Mouse (Mus musculus): ENCODE results near the gene Hmx1. TPM values are rescaled to one million over a fixed set of nuclear protein-coding genes. Genes with fewer than 3 reads are reported as not detected.

Gene Hmx1
- polyA plus RNA-seq (2014; fragmentation: Illumina TruSeq; extraction: RNeasy Lipid Tissue Mini Kit (QIAGEN cat#74804); ENCODE audit: low read depth, low replicate concordance): not detected

DNA sequence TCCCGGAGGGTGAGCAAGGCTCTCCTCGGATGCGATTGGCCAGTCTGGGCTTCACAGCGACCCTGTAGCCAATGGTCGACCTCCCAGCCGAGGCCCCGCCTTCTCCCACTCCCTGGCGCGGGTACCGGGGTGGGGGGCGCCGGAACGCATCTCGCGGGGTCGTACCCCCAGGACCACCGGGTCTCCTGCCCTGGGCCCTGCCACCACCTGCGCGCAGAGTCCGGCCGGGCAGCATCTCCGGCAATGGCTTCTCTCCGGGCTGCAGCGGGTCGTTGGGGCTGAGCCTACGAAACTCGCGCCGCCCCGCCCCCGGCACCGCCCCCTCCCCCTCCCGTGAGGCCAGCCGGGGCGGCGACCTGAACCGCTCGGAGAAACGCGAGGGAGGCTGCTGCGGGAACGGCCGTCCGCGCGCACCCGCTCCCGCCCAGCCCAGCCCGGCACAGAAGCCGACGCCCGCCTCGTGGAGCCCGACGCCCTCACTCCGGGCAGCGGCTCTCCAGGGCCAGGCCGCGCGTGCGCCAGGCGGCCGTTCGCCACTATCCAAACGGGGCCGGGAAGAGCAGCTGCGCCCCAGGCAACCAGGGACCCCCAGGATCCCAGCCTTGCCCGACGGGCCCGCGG, at the start of gene Hmx1:
Hmx1 (plus strand) TSS at position 618 of the 621 bp plus-strand sequence.

Other genes with a start within 250 kb of the Hmx1 start
- not detected for gene Adra2c, start 110.8 kb upstream of the Hmx1 start, polyA plus RNA-seq (2014; fragmentation: Illumina TruSeq; extraction: RNeasy Lipid Tissue Mini Kit (QIAGEN cat#74804); ENCODE audit: low read depth, low replicate concordance)
- not detected for gene Cpz, start 136.6 kb downstream of the Hmx1 start, polyA plus RNA-seq (2014; fragmentation: Illumina TruSeq; extraction: RNeasy Lipid Tissue Mini Kit (QIAGEN cat#74804); ENCODE audit: low read depth, low replicate concordance)
- gene Trmt44, start 186.0 kb downstream of the Hmx1 start, polyA plus RNA-seq (2014; fragmentation: Illumina TruSeq; extraction: RNeasy Lipid Tissue Mini Kit (QIAGEN cat#74804); ENCODE audit: low read depth, low replicate concordance): 2.4 TPM
- 13.2 TPM for gene Acox3, start 193.9 kb downstream of the Hmx1 start, polyA plus RNA-seq (2014; fragmentation: Illumina TruSeq; extraction: RNeasy Lipid Tissue Mini Kit (QIAGEN cat#74804); ENCODE audit: low read depth, low replicate concordance)